Mouse (Mus musculus): Measurements from ENCODE around the gene Dhrs7.
"Not testable (repeated sequence)": the region's sequence is repeated elsewhere in the genome, so short reads cannot be mapped to it uniquely, and the experiment has no call there.

The Dhrs7 gene

GRCm38 (mm10) chr12:72664735-72665337 is at the start of gene Dhrs7:
TSS of gene Dhrs7 (minus strand) at chr12:72664909.
- peak; percentile 86 to 87 for DNase-seq

DNA sequence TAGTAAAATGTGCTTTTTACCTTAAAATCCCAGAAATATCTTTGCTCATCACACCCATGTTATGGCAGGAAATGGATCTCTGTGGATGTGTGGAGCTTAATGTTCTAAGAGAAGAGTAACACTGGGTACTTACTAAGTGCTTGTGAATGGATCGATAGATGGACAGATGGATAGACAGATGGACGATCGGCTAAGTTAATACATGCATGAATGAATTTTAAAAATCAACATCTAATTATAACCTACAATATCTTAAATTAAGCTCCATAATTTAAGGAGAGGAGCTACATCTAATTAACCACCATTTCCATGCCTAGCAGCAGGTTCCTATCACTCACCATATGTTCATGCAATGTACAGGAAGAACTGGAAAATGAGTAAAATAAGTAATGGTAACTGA is 45.3 kb upstream of the Dhrs7 start:
- no peak for DNase-seq

- DNase-seq = no peak
Observed at GRCm38 (mm10) chr12:72704068-72704467, 39.4 kb upstream of the Dhrs7 start.

DNA sequence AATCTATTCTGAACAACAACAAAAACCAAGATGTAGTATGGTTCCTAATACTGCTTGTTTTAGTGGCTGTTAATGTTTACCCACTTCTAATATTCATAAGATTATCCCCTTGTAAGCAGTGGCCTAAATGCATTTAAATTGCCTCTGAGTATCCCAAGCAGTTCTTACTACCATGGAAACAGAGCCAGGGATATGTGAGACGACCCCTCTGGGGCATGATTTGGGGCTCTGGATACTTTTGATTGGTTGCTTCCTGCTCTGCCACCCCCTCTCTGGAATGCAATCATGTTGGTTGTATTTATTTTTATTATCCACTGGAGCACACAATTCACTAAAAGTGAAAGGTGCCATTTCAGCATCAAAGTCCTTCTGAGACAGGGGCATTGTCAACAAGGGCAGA is 35.3 kb upstream of the Dhrs7 start:
- no peak for DNase-seq

DNA sequence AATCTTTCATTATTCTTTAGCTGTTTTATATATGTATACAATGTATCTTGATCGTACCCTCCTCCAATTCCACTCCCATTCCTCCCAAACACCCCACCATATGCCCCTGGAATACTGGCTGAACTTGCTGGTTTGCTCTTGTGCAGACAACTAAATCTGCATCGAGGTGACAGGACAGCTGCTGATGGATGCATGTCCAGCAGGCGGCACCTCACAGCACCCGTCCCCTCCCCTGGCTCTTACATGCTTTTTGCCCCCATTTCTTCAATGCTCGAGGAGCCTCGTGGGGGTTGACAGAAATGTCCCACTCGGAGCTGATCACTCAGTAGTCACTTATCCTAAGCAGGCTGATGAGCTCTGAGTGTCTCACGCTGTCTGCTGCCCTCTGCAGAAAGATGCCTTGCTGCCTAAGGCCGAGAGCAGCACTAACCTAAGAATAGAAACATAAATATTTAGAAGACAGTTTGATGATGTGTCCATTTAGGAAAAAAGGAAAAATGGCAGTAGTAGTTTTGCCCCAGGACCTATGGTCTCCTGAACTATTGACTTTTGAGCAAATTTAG is 30.3 kb upstream of the Dhrs7 start:
- DNase-seq = peak; percentile 18 to 28

GRCm38 (mm10) chr12:72694438-72694837 is 29.7 kb upstream of the Dhrs7 start:
- peak; percentile 20 to 30 for DNase-seq

GRCm38 (mm10) chr12:72693895-72694294 is 29.2 kb upstream of the Dhrs7 start:
- peak; percentile 63 to 65 for DNase-seq

DNA sequence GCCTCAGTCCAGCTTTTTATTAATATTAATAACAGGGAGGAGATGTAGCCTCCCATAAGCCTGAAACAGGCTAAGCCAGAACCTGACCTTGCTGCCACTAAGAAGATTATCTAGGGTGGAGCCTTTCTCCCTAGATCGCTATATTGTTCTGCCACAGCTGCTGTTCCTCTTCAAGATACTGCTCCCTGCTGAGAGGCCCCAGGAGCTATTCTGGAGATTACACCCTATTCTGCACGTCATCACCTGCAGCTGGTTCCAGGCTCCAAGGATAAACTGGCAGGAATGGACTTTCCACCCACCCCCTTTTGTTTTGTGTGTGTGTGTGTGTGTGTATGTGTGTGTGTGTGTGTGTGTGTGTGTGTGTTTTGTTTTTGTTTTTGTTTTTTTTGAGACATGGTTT is 23.6 kb upstream of the Dhrs7 start:
- DNase-seq = not testable (repeated sequence)

DNA sequence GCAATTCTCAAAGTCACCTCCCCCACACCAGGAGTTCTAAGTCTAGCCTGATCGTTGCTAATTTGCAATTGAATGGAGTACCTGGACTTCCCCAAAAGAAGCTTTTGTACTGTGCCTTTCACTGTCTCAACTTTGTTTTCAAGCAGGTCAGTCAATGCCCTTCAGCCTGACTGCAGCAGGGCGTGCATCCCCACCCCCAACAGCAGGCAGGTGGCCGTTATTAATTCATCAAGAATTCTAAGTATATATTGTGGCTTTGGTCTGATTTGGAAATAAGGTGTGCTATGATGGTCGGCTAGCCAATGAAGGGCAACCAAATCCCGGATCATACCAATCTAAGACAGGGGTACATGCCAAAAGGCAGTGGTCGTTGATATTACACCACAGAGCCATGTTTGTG is 23.0 kb upstream of the Dhrs7 start:
- DNase-seq = not testable (repeated sequence)

DNA sequence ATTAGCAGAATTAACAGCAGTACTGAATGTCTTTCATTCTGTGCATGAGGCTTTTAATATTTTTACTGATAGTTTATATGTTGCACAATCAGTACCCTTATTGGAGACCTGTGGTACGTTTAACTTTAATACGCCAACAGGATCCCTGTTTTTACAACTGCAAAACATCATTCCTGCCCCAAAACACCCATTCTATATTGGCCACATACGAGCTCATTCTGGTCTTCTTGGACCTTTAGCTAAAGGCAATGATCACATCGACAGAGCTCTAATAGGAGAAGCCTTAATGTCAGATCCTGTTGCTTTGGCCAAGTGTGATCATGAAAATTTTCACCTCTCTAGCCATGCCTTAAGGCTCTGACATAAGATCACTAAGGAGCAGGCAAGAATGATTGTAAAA is 21.9 kb upstream of the Dhrs7 start:
- DNase-seq = not testable (repeated sequence)

GRCm38 (mm10) chr12:72683612-72684011 is 18.9 kb upstream of the Dhrs7 start:
- DNase-seq = no peak

GRCm38 (mm10) chr12:72682511-72683282 is 18.0 kb upstream of the Dhrs7 start:
- peak; percentile 26 to 31 for DNase-seq

- no peak for DNase-seq
Observed at GRCm38 (mm10) chr12:72681919-72682318, 17.2 kb upstream of the Dhrs7 start.

DNA sequence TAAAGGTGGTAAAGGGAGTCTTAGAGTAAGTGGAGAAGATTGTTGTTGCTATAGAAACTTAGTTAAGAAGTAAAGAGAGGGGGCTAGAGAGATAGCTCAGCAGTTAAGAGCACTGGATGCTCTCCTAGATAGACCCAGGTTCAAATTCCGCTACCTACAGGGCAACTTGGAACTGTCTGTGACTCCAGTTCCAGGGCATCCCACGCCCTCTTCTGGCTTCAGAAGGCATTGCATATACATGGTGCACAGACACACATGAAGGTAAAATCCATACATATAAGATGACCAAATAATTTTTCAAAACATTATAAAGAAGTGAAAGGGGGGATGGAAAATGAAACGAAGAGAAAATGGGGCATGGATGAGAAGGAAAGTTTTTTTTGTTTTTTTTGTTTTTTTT is 14.9 kb upstream of the Dhrs7 start:
- no peak for DNase-seq

DNA sequence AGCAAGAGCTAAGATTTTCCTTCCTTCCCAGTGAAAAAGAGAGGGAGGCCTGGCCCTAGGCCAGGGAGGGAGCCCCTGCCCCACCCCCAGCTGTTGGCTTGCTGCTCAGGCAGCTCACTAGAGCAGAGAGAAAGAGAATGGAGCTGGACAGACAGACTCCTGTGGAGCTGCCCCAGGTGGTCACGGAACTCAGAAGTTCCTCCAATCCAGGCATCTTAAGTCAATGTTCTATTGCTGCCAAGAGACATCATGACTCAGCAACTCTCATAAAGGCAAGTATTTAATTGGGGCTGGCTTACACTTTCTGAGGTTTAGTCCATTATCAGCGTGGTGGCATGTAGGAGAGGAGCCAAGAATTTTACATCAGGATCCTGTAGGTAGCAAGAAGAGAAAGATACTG is 10.1 kb upstream of the Dhrs7 start:
- DNase-seq = peak; percentile 19 to 31

GRCm38 (mm10) chr12:72674079-72674797 is 9.5 kb upstream of the Dhrs7 start:
- DNase-seq = no peak

DNA sequence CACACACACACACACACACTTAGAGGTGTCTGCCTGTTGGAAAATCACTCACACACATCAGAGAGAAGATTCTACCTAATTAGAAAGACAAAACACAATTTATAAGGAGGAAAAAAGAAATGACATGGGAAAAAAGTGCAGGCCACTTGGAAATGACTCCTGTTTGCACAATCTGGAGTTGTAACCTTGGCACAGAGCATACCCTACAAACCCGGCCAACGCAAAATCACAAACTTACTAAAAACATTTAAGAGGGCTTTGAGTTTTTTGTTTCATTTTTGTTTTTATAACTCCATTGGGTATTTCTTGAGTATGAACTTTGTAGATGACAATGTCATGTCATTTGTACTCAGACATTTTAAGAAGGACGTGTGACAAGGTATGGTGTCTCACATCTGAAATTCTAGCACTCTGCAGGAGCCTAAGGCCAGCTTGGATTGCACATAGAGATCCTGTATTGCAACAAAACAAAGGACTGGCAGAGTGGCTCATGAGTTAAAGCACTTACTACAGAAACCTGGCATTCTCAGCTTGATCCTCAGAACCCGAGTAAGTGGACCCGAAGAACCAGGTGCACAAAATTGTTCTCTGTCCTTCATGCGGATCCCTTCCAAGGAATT is 6.9 kb upstream of the Dhrs7 start:
- no peak for DNase-seq

GRCm38 (mm10) chr12:72670921-72671320 is 6.2 kb upstream of the Dhrs7 start:
- no peak for DNase-seq

DNA sequence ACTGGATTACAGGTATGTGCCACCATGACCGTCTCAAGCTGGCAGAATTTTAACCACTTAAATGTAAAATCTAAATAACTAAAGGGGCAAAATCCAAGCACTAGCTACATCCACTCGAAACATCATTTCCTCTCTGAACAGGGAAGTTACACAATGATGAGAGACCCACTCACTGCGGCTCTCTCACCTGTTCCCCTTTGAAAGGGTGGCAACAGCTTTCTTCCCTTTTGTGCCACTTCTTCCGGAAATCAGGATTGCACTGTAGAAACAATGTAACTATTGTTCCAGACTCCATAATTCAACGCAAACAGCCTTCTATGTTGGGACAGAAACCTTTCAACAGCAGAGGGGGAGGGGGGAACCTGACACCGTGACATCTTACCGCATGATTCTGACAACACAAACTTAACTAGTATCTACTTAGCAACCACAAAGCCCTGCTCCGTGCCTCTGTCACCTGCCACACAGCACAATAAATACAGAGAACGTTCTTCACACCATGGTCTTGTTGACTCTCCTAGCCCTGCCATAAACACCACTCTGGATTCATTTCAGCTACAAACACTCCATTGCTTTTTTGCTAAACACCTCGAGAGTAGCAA is 3.3 kb upstream of the Dhrs7 start:
- no peak for DNase-seq

GRCm38 (mm10) chr12:72666015-72666414 is 1.3 kb upstream of the Dhrs7 start:
- no peak for DNase-seq

DNA sequence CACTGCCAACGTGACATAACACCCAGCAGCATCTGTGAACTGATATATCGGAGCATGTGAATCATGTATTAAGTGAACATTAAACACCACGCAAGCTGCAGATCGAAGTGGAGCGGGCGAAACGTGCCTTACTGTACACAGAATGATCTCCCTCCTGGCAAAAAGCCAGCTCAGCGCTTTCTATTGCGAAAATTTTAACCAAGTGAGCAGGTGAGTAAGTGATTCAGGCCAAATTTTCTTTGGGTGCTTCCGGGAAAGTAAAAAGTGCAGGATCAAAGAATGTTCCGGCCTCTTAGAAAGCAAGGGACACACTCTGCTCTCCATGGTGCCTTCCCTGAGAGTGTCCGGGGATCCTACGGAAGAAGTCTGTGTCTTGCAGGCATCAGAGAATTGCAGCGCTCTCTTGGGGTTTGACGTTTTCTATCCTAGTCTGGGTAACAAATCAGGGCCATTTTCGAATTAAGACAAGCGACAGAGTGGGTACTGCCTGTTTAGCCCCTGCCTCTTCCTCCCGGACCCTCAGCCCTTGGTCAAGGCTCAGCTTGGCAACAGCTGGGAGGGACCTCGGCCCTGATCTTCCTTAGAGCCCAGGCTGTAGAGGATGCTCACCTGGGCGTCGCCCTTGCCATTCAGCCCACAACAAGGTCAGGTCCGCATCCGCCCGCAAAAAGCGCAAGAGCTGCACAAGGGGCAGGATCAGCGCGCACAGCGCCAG is 532 bp downstream of the Dhrs7 start:
- DNase-seq = peak; percentile 65 to 73

DNA sequence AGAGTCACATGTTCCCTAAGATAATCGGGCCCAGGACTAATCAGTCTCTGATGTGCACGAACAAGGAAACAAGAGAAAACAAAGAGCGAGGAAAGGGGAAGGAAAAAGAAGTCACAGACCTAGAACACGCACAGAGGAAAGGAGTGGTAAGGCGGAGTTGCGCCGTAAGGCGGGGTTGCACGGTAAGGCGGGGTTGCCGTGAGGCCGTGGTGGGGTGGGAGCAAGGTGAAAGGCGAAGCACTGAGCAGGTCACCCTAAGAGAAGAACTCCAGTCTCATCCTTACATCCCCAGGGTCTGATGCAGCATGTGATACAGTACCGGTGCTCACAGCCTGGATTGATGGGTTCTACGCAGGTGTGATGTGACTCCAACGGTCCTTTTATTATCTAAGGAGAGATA is 8.9 kb downstream of the Dhrs7 start:
- no peak for DNase-seq
